In the genomic region with DNA sequence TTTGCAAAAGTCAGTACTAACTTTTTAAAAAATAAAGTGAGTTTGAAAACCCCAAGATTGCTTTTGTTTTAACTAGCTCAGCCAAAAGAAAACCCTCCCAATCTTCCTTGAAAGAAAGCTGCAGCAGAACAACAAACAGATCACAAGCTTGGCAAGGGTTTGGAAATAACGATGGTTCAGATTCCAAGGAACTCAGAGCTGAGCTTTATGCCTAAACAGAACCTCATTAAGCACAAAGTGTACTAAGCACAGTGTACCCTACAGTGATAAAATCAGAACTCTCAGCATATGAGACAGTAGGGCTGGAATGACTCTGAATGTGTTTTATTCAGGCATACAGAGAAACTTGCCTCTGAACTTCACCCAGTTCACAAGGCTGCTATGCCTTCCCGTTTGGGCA, we compare ENCODE assay signal across 24 mouse cellular contexts.
A peak's percentile ranks its signal among the peaks of the same experiment; 100 is the strongest.
DNase-seq lines count a peak whose midpoint lies in the region; ATAC-seq and TF ChIP-seq lines count a peak whose summit lies in the region.
"Had no signal": no experiment of that assay in that cellular context is flagged by ENCODE, and none has a peak within 500 bp of the region (broad histone marks: within the 10 kb centered on the region; RNA-seq: fewer than 3 reads in every experiment).

No protein-coding gene starts in this region.

- WGBS in lung, adult 2 months, result 52% methylated on average over 2 of the region's 2 CpGs

- intact Hi-C loops in heart, postnatal 10 days (cut with DNase I), result no loop called here

- H3K4me3 ChIP-seq in lung, adult 2 months (replicated peaks; ENCODE audit: extremely low read depth, low read depth, low read length), result no peak overlapping the region
- H3K4me3 ChIP-seq: gastrocnemius, adult 2 months; heart, adult 2 months; heart, embryonic 15.5 days had no signal

- 0 out of 2 replicates have a peak, but pooled peaks have one; percentile 23 for ATAC-seq in frontal cortex, adult (ENCODE audit: low TSS enrichment)
- ATAC-seq: activated CD4-positive, CD25-positive, alpha-beta regulatory T cell, adult 4 months; forebrain, embryonic 14.5 days; forebrain, postnatal 0 days; hindbrain, postnatal 0 days; inflammation-experienced regulatory T-cells, adult 6 months had no signal

- no peaks in the 10 kb centered on the region for H3K4me1 ChIP-seq in lung, adult 2 months (ENCODE audit: control insufficient read depth, insufficient read depth, low read length)
- H3K4me1 ChIP-seq: heart, embryonic 15.5 days had no signal

- no peak for TF ChIP-seq CTCF in lung, adult 2 months (IDR thresholded peaks at IDR 0.05; ENCODE audit: insufficient read depth, low read length)

- TF ChIP-seq POLR2A in lung, adult 2 months (IDR thresholded peaks at IDR 0.05; ENCODE audit: borderline replicate concordance, extremely low read depth, low read depth, low read length), result no peak

- DNase-seq in frontal cortex, adult 2 months (ENCODE audit: extremely low spot score in 1 of 2, low spot score in 1 of 2), result no peak
- peak; percentile 42 for DNase-seq in heart, adult 8-10 months (ENCODE audit: low spot score)
- no peak for DNase-seq in heart, postnatal 10 days
- DNase-seq in lung, postnatal 25 days (ENCODE audit: low spot score), result peak; percentile 8
- no peak for DNase-seq in lung, adult 2 months
- DNase-seq in testis, postnatal 14 days (ENCODE audit: low spot score), result peak; percentile 54
- DNase-seq in testis, postnatal 10 days (ENCODE audit: low spot score), result no peak
- DNase-seq: adrenal gland, adult 8-10 months; adrenal gland, postnatal 25 days; cerebellum, adult 18-20 months; cerebellum, adult 9-10 months; cerebellum, postnatal 14 days; forebrain, postnatal 0 days; gastrocnemius, adult 2 months; gastrocnemius, postnatal 25 days; heart, adult 2 months; heart, postnatal 14 days; heart, postnatal 4 days had no signal

Comparison
In these comparisons a context has a peak if more than half of its experiments do, and no peak if none do; other contexts are left out.
1. DNase-seq: peak in heart, adult 8-10 months (single experiment), lung, postnatal 25 days (single experiment) and testis, postnatal 14 days (single experiment); none in frontal cortex, adult 2 months (0 of 2), heart, postnatal 10 days (0 of 2), lung, adult 2 months (single experiment) and testis, postnatal 10 days (single experiment).